Mouse (Mus musculus) neural tube, embryonic 10.5 days (tissue): ENCODE measurements around the gene Fezf1.

Experiments used
- DNase-seq: peaks from one replicate; pipeline ENCODE4 v3.0.0-alpha.2; 2017; ENCODE audit warnings: low spot score; ENCODE audit errors: extremely low spot score

Fezf1 gene

GRCm38 (mm10) chr6:23248313-23249052, at the start of gene Fezf1:
Gene Fezf1, minus strand, starts transcription at chr6:23248362.
- DNase-seq = no peak

DNA sequence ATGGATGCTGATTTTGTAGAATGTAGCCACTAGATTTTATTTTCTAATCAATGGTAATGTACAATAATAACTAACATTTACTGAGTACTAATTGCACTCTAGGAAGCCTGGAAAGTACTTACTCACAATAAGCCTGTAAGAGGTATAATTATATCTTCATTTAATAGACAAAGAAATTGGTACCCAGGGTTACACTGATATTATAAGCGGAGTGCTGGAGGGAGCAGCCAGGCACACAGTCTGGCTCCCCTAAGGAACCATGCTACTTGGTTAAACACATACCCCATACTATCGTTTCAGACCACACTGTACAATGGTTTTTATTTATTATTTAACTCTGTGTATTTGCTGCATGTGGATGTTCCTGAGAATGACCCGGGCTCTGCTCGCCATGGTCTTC, 46.5 kb upstream of the Fezf1 start:
- DNase-seq = no peak

DNA sequence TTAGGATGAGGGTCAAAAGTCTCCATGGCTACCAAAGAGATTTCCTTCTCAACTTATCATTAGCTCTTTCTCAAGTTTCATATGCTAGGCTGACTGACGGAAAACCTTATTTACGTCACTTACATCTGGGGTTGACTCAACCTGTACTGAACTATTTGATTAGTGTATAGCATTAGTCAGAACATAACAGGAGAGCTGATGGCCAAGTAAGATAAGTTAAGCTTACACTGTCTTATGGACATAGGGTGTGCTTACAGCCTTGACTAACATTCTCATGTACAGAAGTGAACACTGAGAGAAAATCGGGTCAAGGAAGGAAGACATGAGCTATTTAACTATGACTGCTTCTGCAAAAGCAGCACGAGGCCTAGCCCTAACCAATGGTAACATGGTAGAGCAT, 40.6 kb upstream of the Fezf1 start:
- DNase-seq = no peak

GRCm38 (mm10) chr6:23281514-23281820, 33.3 kb upstream of the Fezf1 start:
- no peak for DNase-seq

- DNase-seq = peak; percentile 22
These were observed 32.8 kb upstream of the Fezf1 start for GRCm38 (mm10) chr6:23280811-23281513.

GRCm38 (mm10) chr6:23273483-23273882, 25.3 kb upstream of the Fezf1 start:
- DNase-seq = no peak

- peak; percentile 60 for DNase-seq
These were observed 24.8 kb upstream of the Fezf1 start for GRCm38 (mm10) chr6:23272979-23273378.

GRCm38 (mm10) chr6:23272542-23272941, 24.4 kb upstream of the Fezf1 start:
- DNase-seq = no peak

DNA sequence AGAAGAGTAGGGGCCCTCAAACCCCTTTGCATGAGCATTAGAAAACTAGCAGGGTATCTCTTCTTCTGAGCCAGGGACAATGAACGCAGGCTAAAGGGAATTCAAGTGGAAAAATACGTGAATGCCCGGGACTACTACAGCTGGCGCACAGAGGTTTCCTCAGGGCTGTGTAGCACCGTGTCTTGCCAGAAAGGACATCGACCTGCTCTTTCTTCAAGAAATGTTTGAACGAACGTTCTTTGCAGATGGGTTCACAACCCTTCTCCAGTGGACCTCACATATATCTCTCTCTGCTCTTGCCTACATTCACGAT, 12.5 kb upstream of the Fezf1 start:
- DNase-seq = peak; percentile 52

- DNase-seq = peak; percentile 30
These were observed 12.0 kb upstream of the Fezf1 start for GRCm38 (mm10) chr6:23260016-23260737.

- DNase-seq = no peak
These were observed 9.8 kb upstream of the Fezf1 start for GRCm38 (mm10) chr6:23257981-23258380.

DNA sequence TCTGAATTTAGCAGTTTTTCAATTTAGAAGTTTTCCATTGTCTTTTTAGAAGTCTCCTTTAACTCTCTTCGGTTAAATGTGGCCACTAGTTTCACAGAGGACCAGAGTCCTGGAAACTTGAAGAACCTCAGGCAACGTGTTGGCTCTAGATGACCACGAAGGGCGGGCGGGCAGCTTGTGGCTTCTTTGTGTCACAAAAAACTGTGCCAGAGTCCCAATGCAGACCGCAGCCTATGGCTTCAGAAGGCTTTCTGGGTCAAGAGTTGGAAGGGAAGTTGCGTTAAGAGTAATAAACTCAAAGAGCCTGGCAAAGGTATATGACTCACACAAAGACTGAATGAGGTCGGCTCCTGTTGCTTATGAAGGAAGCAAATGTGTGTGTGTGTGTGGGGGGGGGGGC, 7.0 kb upstream of the Fezf1 start:
- DNase-seq = peak; percentile 40

GRCm38 (mm10) chr6:23254644-23255043, 6.5 kb upstream of the Fezf1 start:
- DNase-seq = peak; percentile 42

DNA sequence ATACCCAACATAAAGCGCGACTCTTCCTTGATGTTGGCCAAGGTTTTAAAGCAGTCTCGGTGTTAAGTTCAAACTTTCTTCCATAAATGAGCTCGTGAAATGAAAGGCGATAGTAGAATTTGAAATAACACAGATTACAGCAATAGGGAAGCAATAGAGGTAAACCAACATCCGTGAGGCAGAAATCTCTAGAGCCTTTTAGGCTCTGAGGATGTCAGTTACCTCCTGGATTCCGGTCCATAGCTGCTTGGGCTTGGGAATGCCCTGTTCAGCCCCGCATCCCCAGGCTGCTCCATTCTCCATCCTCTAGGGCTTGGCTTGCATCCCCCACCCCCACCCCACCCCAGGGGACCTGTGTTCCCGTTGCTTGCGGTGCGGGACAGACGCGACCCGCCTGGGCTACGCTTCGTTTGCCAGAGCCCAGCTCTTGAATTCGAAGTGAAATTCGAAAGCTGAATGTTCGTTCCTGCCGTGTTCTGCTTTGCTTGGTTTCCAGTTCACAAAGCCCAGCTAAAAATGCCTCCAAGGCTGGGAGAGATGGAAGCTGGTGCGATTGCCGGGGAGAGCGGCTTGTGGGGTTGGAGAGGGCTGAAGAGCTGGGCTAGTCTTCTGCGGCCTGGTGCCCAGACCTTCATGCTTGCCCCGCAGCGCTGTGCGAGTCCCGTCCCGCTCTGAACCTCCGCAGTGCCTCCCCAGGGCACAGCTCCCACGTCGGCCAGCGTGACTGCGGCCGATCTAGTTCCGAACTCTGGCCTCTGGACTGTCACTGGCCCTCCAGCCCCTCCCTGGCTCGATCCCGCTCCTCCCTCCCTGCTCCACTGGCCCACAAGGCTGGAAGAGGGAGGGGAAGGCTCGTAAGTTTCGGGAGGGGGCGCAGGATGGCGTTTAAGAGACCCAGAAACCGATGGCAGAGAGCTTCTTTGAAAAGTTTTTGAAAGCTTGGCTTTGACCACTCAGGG, 5.5 kb upstream of the Fezf1 start:
- peak; percentile 73 for DNase-seq

- peak; percentile 59 for DNase-seq
These were observed 4.3 kb upstream of the Fezf1 start for GRCm38 (mm10) chr6:23252196-23253135.

- no peak for DNase-seq
These were observed 3.3 kb upstream of the Fezf1 start for GRCm38 (mm10) chr6:23251431-23251830.

DNA sequence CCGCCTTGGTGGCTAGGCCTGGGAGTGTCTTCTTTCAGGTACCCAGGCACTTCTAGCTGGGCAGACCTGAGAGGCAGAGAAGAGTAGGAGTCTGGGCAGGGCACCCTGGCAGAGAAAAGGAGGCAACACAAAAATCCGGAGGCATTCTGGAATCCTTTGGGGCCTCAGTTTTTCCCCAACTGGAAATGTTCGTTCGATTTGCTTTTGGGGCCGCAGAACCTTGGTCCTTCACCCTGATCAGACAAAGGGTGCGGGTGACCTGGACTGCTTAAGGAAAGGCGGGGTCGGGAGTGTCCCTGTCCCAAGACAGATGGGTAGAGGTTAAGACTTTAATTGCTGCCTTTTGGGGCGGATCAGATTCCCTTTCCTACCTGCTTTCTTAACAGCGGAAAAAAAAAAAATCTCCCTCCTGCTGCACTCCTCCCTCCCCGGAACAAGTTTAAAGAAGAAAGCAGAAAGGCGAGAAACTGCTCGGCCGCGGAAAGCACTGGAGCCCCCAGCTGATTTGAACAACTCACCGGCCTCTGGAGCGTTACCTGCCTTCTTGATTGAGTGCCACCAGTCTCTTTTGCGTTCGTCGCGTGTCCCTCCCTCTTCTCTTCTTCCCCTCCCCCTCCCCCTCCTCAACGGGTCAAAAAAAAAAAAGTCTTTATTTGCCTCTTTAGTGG, 2.3 kb upstream of the Fezf1 start:
- DNase-seq = peak; percentile 59

GRCm38 (mm10) chr6:23249616-23250287, 1.6 kb upstream of the Fezf1 start:
- DNase-seq = peak; percentile 84

DNA sequence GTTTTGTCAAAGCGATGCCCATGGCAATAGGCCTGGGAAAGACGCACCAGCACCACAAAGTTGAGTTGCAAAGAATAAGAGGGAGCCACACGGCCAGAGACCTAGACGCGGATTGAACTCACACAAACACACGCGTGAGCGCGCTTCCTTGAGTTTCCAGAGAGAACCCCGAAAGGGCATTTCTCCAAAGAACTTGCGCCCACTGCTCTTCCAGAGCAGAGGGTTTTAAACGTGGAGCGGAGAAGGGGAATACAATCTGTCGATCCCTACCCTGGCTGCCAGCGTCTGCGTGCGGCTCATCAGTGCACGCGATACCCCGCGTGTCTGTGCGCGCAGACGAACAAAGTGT, 865 bp upstream of the Fezf1 start:
- peak; percentile 67 for DNase-seq
